14 mouse cellular contexts compared by ENCODE assay signal in the genomic region with DNA sequence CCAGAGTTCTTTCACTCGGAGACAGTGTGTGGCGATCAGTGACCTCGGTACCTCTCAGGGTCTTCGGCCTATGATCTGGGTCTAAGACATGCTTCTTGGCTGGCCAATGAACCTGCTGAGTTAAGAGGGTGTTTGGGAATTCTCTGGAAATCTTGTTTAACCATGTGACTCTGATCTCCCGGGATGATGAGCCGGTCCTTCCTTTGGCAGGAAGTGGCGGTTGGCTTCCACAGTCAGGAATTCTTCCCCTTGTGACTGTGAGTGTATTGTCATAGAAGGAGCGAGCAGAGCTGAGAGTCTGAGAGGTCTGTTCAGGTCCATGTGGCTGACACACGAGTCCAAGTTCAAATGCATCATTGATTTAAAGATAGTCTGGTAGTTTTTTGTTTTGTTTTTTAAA. TPM values are rescaled to one million over a fixed set of nuclear protein-coding genes. Genes with fewer than 3 reads are reported as not detected.
DNase-seq lines count a peak whose midpoint lies in the region; ATAC-seq lines count a peak whose summit lies in the region.
"Had no signal": no experiment of that assay in that cellular context is flagged by ENCODE, and none has a peak within 500 bp of the region (broad histone marks: within the 10 kb centered on the region; RNA-seq: fewer than 3 reads in every experiment).

No protein-coding gene starts in this region.

- H3K4me2 ChIP-seq in forebrain, embryonic 11.5 days (ENCODE audit: low read depth, low read length, severe bottlenecking), result no peak overlapping the region
- H3K4me2 ChIP-seq in forebrain, embryonic 12.5 days, result no peak overlapping the region
- H3K4me2 ChIP-seq: limb, embryonic 15.5 days; midbrain, embryonic 12.5 days had no signal

- H3K4me3 ChIP-seq in forebrain, embryonic 11.5 days (ENCODE audit: low read depth, low read length), result no peak overlapping the region
- no peak overlapping the region for H3K4me3 ChIP-seq in forebrain, embryonic 12.5 days (replicated peaks)
- H3K4me3 ChIP-seq: limb, embryonic 15.5 days; midbrain, embryonic 12.5 days had no signal

- WGBS in forebrain, embryonic 11.5 days, result 79% methylated on average over 9 of the region's 9 CpGs
- 78% methylated on average over 9 of the region's 9 CpGs for WGBS in forebrain, embryonic 12.5 days

- H3K27ac ChIP-seq in forebrain, embryonic 11.5 days (ENCODE audit: low read depth, low read length), result no peak overlapping the region
- H3K27ac ChIP-seq in forebrain, embryonic 12.5 days, result no peak overlapping the region
- H3K27ac ChIP-seq: limb, embryonic 15.5 days; midbrain, embryonic 12.5 days had no signal

- no peak overlapping the region for H3K9ac ChIP-seq in forebrain, embryonic 11.5 days (ENCODE audit: low read length)
- H3K9ac ChIP-seq in forebrain, embryonic 12.5 days, result no peak overlapping the region
- H3K9ac ChIP-seq: midbrain, embryonic 12.5 days had no signal

- intact Hi-C loops in heart, postnatal 25 days (cut with DNase I), result loop anchor here (2.0 kb wide), 1 partner anchor 21 kb away; no protein-coding TSS in a partner anchor

- no peak for ATAC-seq in forebrain, embryonic 11.5 days (replicated peaks; ENCODE audit: low FRiP score)
- ATAC-seq in forebrain, embryonic 12.5 days (ENCODE audit: low FRiP score), result no peak

- H3K27me3 ChIP-seq in forebrain, embryonic 11.5 days (ENCODE audit: control insufficient read depth, insufficient read depth, low read length), result no peaks in the 10 kb centered on the region
- H3K27me3 ChIP-seq in forebrain, embryonic 12.5 days, result no peaks in the 10 kb centered on the region
- H3K27me3 ChIP-seq: limb, embryonic 15.5 days; midbrain, embryonic 12.5 days; Patski had no signal

- DNase-seq in forebrain, embryonic 11.5 days (ENCODE audit: low spot score), result peak; percentile 45
- DNase-seq in gastrocnemius, adult 8-10 months (ENCODE audit: low spot score in 2 of 2), result peak; percentile 41 to 61
- peak; percentile 59 for DNase-seq in heart, postnatal 25 days (ENCODE audit: low spot score)
- DNase-seq in lung, postnatal 25 days (ENCODE audit: low spot score), result peak; percentile 51
- no peak for DNase-seq in urinary bladder, postnatal 10 days (ENCODE audit: low spot score)
- no peak for DNase-seq in cerebellum, postnatal 36 days
- DNase-seq in embryo, embryonic 9.5 days (ENCODE audit: extremely low spot score), result no peak

- peaks cover 7% of the 10 kb centered on the region; the same call in 1 of the 2 replicates for H3K4me1 ChIP-seq in forebrain, embryonic 11.5 days (replicated peaks; ENCODE audit: control insufficient read depth, insufficient read depth, low read length)
- H3K4me1 ChIP-seq in forebrain, embryonic 12.5 days, result peaks cover 16% of the 10 kb centered on the region

- H3K36me3 ChIP-seq in forebrain, embryonic 11.5 days (ENCODE audit: control insufficient read depth, insufficient read depth, low read length), result no peaks in the 10 kb centered on the region
- H3K36me3 ChIP-seq in forebrain, embryonic 12.5 days (replicated peaks), result no peaks in the 10 kb centered on the region
- H3K36me3 ChIP-seq: limb, embryonic 15.5 days; midbrain, embryonic 12.5 days had no signal

- H3K9me3 ChIP-seq in forebrain, embryonic 11.5 days (ENCODE audit: control insufficient read depth, low read length), result no peaks in the 10 kb centered on the region
- H3K9me3 ChIP-seq in forebrain, embryonic 12.5 days, result no peaks in the 10 kb centered on the region
- H3K9me3 ChIP-seq: limb, embryonic 15.5 days; midbrain, embryonic 12.5 days had no signal

RNA-seq across cellular contexts. Expression of a gene that starts 37.4 kb away (rescaled TPM):
- polyA plus RNA-seq in forebrain, embryonic 11.5 days (2014; fragmentation: Nextera tagmentation; extraction: Ambion mirVana), result 0.17 and 0.45 TPM in 2 replicates
- not detected in 2 replicates for polyA plus RNA-seq in forebrain, embryonic 12.5 days (2016; fragmentation: Nextera tagmentation; extraction: Ambion mirVana)
- total RNA-seq in gastrocnemius, adult 8-10 months (2022), result not detected
- total RNA-seq in heart, postnatal 25 days (2021), result under 1 TPM; 0.34 to 0.36 TPM
- polyA plus RNA-seq: Patski had no signal

RNA-seq across cellular contexts. Expression of a gene that starts 46.9 kb away (rescaled TPM):
- polyA plus RNA-seq in forebrain, embryonic 11.5 days (2014; fragmentation: Nextera tagmentation; extraction: Ambion mirVana), result not detected in 2 replicates
- polyA plus RNA-seq in forebrain, embryonic 12.5 days (2016; fragmentation: Nextera tagmentation; extraction: Ambion mirVana), result not detected in 2 replicates
- not detected for total RNA-seq in gastrocnemius, adult 8-10 months (2022)
- total RNA-seq in heart, postnatal 25 days (2021), result 1 to 10 TPM; 5.8 to 9.4 TPM
- total RNA-seq: layer of hippocampus, postnatal 14 days had no signal
- polyA plus RNA-seq: hindbrain, embryonic 11.5 days; limb, embryonic 15.5 days; midbrain, embryonic 12.5 days; Patski; spleen, adult 2 months had no signal

Comparison
In these comparisons a context has a peak if more than half of its experiments do, and no peak if none do; other contexts are left out.
1. DNase-seq: peak in forebrain, embryonic 11.5 days (single experiment), gastrocnemius, adult 8-10 months (2 of 2), heart, postnatal 25 days (single experiment) and lung, postnatal 25 days (single experiment); none in urinary bladder, postnatal 10 days (single experiment), cerebellum, postnatal 36 days (0 of 2) and embryo, embryonic 9.5 days (single experiment).